Comparison of ENCODE assay signal across 9 mouse cellular contexts in the genomic region with DNA sequence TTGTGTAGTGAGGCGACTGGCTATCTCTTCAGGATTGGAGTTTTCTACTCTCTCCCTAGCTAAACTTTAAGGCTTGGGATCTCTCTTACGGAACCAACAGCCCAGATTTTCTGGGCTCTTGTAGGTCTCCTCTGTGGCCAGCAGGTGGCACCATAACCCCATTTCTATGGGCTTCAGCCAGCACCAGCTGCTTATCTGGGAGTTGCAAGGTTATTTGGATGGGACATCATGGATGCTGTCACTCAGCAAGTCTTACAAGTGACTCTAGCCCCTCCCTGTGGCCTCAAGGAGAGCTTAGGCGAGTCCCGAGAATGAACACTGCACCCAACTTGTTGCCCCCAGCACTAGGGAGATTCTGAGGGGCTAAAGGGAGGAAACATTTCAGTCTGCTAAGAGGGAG. TPM values are rescaled to one million over a fixed set of nuclear protein-coding genes. Genes with fewer than 3 reads are reported as not detected.
DNase-seq lines count a peak whose midpoint lies in the region; ATAC-seq and TF ChIP-seq lines count a peak whose summit lies in the region.
"Had no signal": no experiment of that assay in that cellular context is flagged by ENCODE, and none has a peak within 500 bp of the region (broad histone marks: within the 10 kb centered on the region; RNA-seq: fewer than 3 reads in every experiment).

No protein-coding gene starts in this region.

- TF ChIP-seq CTCF in G1E (IDR thresholded peaks at IDR 0.05; ENCODE audit: low read depth, low read length), result peak; percentile 77; the same call in 1 of the 2 replicates

- H3K36me3 ChIP-seq in G1E (replicated peaks), result no peaks in the 10 kb centered on the region
- no peaks in the 10 kb centered on the region for H3K36me3 ChIP-seq in kidney, embryonic 14.5 days (ENCODE audit: control insufficient read depth, insufficient read depth, low read length)
- H3K36me3 ChIP-seq in lung, embryonic 16.5 days (ENCODE audit: control insufficient read depth, insufficient read depth, low read length), result no peaks in the 10 kb centered on the region
- H3K36me3 ChIP-seq: limb, embryonic 12.5 days had no signal

- no peaks in the 10 kb centered on the region for H3K4me1 ChIP-seq in G1E (ENCODE audit: insufficient read depth, low read depth, low read length)
- no peaks in the 10 kb centered on the region for H3K4me1 ChIP-seq in kidney, embryonic 14.5 days (ENCODE audit: control insufficient read depth, insufficient read depth, low read length)
- H3K4me1 ChIP-seq in lung, embryonic 16.5 days (replicated peaks; ENCODE audit: control insufficient read depth, insufficient read depth, low read length), result no peaks in the 10 kb centered on the region; the same call in 1 of the 2 replicates
- H3K4me1 ChIP-seq: limb, embryonic 12.5 days had no signal

- H3K4me2 ChIP-seq in kidney, embryonic 14.5 days (replicated peaks; ENCODE audit: low read depth, low read length), result no peak overlapping the region
- H3K4me2 ChIP-seq in lung, embryonic 16.5 days (ENCODE audit: low read depth, low read length), result no peak overlapping the region
- H3K4me2 ChIP-seq: limb, embryonic 12.5 days had no signal

- ATAC-seq in G1E (ENCODE audit: extremely low read depth, insufficient number of reproducible peaks, low FRiP score, poor library complexity, severe bottlenecking), result peak; percentile 45; the same call in 1 of the 2 replicates
- ATAC-seq in kidney, embryonic 14.5 days (ENCODE audit: low FRiP score, low TSS enrichment), result 0 out of 2 replicates have a peak, but pooled peaks have one; percentile 20
- peak; percentile 34; the same call in 1 of the 2 replicates for ATAC-seq in lung, embryonic 16.5 days (ENCODE audit: low read depth)
- no peak for ATAC-seq in activated CD4-positive, CD25-positive, alpha-beta regulatory T cell, adult 4 months

- peaks cover 38% of the 10 kb centered on the region for H3K27me3 ChIP-seq in G1E (ENCODE audit: insufficient read depth, low read length)
- H3K27me3 ChIP-seq in kidney, embryonic 14.5 days (ENCODE audit: control insufficient read depth, insufficient read depth, low read length), result peaks cover 4% of the 10 kb centered on the region
- H3K27me3 ChIP-seq in lung, embryonic 16.5 days (ENCODE audit: control insufficient read depth, insufficient read depth, low read depth, low read length), result peaks cover 22% of the 10 kb centered on the region

- H3K9ac ChIP-seq in kidney, embryonic 14.5 days (ENCODE audit: low read depth, low read length), result no peak overlapping the region
- H3K9ac ChIP-seq in lung, embryonic 16.5 days (ENCODE audit: low read length), result no peak overlapping the region
- H3K9ac ChIP-seq: limb, embryonic 12.5 days had no signal

- H3K9me3 ChIP-seq in G1E (replicated peaks), result no peaks in the 10 kb centered on the region
- H3K9me3 ChIP-seq in kidney, embryonic 14.5 days (ENCODE audit: control insufficient read depth, low read length), result no peaks in the 10 kb centered on the region
- H3K9me3 ChIP-seq in lung, embryonic 16.5 days (ENCODE audit: control insufficient read depth, low read length), result no peaks in the 10 kb centered on the region
- H3K9me3 ChIP-seq: limb, embryonic 12.5 days had no signal

- 1% methylated on average over 4 of the region's 4 CpGs for WGBS in kidney, embryonic 14.5 days
- 1% methylated on average over 4 of the region's 4 CpGs for WGBS in lung, embryonic 16.5 days

- DNase-seq in G1E (ENCODE audit: low spot score), result peak; percentile 57
- DNase-seq in adrenal gland, postnatal 25 days, result peak; percentile 76
- DNase-seq in embryo, embryonic 11.5 days (ENCODE audit: low read depth, low spot score), result peak; percentile 63
- peak; percentile 56 for DNase-seq in heart, adult 8-10 months (ENCODE audit: low spot score)
- DNase-seq in retina, adult 2 months (ENCODE audit: low read depth, low spot score), result peak; percentile 59

- H3K4me3 ChIP-seq in G1E (ENCODE audit: low read depth, low read length), result no peak overlapping the region
- H3K4me3 ChIP-seq in kidney, embryonic 14.5 days (ENCODE audit: low read length), result no peak overlapping the region
- H3K4me3 ChIP-seq in lung, embryonic 16.5 days (ENCODE audit: low read length), result no peak overlapping the region
- H3K4me3 ChIP-seq: limb, embryonic 12.5 days had no signal

- no peak overlapping the region for H3K27ac ChIP-seq in kidney, embryonic 14.5 days (ENCODE audit: low read depth, low read length)
- H3K27ac ChIP-seq in lung, embryonic 16.5 days (ENCODE audit: low read length), result no peak overlapping the region
- H3K27ac ChIP-seq: limb, embryonic 12.5 days had no signal

RNA-seq across cellular contexts. Expression of a gene that starts 4.4 kb away (rescaled TPM):
- total RNA-seq in G1E (2014; fragmentation: Nextera tagmentation), result not detected in 2 replicates
- total RNA-seq in G1E (2017), result 0.23 TPM in 1 of 2 replicates, not detected in the other
- polyA plus RNA-seq in G1E (2012), result not detected in 2 replicates
- 1.4 and 1.5 TPM in 2 replicates for total RNA-seq in adrenal gland, postnatal 25 days (2021)
- 100 to 1,000 TPM; 130 to 134 (median 132) TPM for total RNA-seq in heart, adult 8-10 months (2022)
- polyA plus RNA-seq in kidney, embryonic 14.5 days (2014; fragmentation: Nextera tagmentation; extraction: Ambion mirVana), result 0.10 and 0.19 TPM in 2 replicates
- 0.38 and 0.59 TPM in 2 replicates for polyA plus RNA-seq in lung, embryonic 16.5 days (2015; fragmentation: Nextera tagmentation; extraction: Ambion mirVana)
- not detected for polyA plus RNA-seq in activated CD4-positive, CD25-positive, alpha-beta regulatory T cell, adult 4 months (2017; shearing (Covaris generic))
